Mouse (Mus musculus) cortical plate, adult 2 months (tissue): ENCODE measurements around the gene Sim1. TPM values are rescaled to one million over a fixed set of nuclear protein-coding genes. Genes with fewer than 3 reads are reported as not detected.

Source experiments
- H3K27ac ChIP-seq: fragments of 200-500 bp; 2 replicates; pipeline ENCODE4 v1.5.1; 2012; ENCODE audit warnings: low read length, control low read depth, inconsistent platforms; ENCODE audit not compliant: insufficient read depth
- H3K4me1 ChIP-seq: fragments of 200-500 bp; 2 replicates; pipeline ENCODE4 v1.6.1; 2011; ENCODE audit warnings: low read length; ENCODE audit not compliant: control insufficient read depth, insufficient read depth
- H3K4me3 ChIP-seq: fragments of 200-500 bp; 2 replicates; pipeline ENCODE4 v1.5.1; 2011; ENCODE audit warnings: mild to moderate bottlenecking, low read length, control low read depth; ENCODE audit not compliant: insufficient read depth
- CTCF ChIP-seq: fragments of 200-500 bp; IDR thresholded peaks from 2 replicates; pipeline ENCODE4 v1.5.1; 2011; ENCODE audit warnings: mild to moderate bottlenecking, control low read depth, low read length; ENCODE audit not compliant: insufficient read depth; ENCODE audit errors: extremely low read depth
- POLR2A ChIP-seq: fragments of 200-500 bp; IDR thresholded peaks from 2 replicates; pipeline ENCODE4 v1.6.1; 2011; ENCODE audit warnings: mild to moderate bottlenecking, low read length, control low read depth; ENCODE audit not compliant: insufficient read depth; ENCODE audit errors: extremely low read depth
- polyA plus RNA-seq: library from polyadenylated mRNA; depleted of rRNA; stranded (reverse); fragments of >200 nt; gene quantifications from 2 replicates; pipeline ENCODE4 v1.2.3, GENCODE M21; 2012

Gene Sim1
- polyA plus RNA-seq, 1 experiment = not detected

- TF ChIP-seq CTCF (no peak), POLR2A (no peak)
- Histone ChIP-seq H3K4me1 (no peaks in the 10 kb centered on the region), H3K4me3 (no peak overlapping the region), H3K27ac (no peak overlapping the region)
These were observed 41.1 kb downstream of the Sim1 start for GRCm38 (mm10) chr10:50935673-50936072.

DNA sequence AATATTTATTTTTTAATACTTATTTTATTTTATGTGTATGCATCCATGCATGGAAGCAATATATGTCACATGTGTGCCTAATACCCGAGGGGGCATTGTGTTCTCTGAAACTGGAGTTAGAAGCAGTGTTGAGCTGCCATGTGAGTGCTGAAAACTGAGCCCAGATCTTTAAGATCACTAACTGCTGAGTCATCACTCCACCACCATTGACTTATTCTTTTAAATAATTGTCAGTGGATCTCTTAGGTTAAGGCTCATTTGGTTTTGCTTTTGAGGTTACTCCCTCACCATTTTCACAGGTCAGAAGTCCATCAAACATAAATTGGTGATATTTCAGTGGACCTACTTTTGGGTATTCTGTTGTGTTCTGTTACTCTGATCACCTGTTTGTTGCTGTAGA, 79.1 kb downstream of the Sim1 start:
- no peak overlapping the region for H3K27ac ChIP-seq
- H3K4me1 ChIP-seq = no peaks in the 10 kb centered on the region
- no peak for TF ChIP-seq CTCF
- no peak for TF ChIP-seq POLR2A
- no peak overlapping the region for H3K4me3 ChIP-seq

- H3K4me1 ChIP-seq = no peaks in the 10 kb centered on the region
- no peak overlapping the region for H3K27ac ChIP-seq
- no peak overlapping the region for H3K4me3 ChIP-seq
- TF ChIP-seq CTCF (no peak), POLR2A (no peak)
These were observed 87.3 kb downstream of the Sim1 start for GRCm38 (mm10) chr10:50981849-50982248.

- H3K4me3 ChIP-seq = no peak overlapping the region
- no peak overlapping the region for H3K27ac ChIP-seq
- TF ChIP-seq CTCF (no peak), POLR2A (no peak)
- H3K4me1 ChIP-seq = no peaks in the 10 kb centered on the region
These were observed 89.1 kb downstream of the Sim1 start for GRCm38 (mm10) chr10:50983620-50984019.

- Histone ChIP-seq H3K4me1 (no peaks in the 10 kb centered on the region), H3K4me3 (no peak overlapping the region), H3K27ac (no peak overlapping the region)
- TF ChIP-seq POLR2A (no peak), CTCF (no peak)
These were observed 113.2 kb downstream of the Sim1 start for GRCm38 (mm10) chr10:51007798-51008197.

- Histone ChIP-seq H3K27ac (no peak overlapping the region), H3K4me3 (no peak overlapping the region), H3K4me1 (no peaks in the 10 kb centered on the region)
- no peak for TF ChIP-seq CTCF
- TF ChIP-seq POLR2A = no peak
These were observed 117.0 kb downstream of the Sim1 start for GRCm38 (mm10) chr10:51011391-51012150.

DNA sequence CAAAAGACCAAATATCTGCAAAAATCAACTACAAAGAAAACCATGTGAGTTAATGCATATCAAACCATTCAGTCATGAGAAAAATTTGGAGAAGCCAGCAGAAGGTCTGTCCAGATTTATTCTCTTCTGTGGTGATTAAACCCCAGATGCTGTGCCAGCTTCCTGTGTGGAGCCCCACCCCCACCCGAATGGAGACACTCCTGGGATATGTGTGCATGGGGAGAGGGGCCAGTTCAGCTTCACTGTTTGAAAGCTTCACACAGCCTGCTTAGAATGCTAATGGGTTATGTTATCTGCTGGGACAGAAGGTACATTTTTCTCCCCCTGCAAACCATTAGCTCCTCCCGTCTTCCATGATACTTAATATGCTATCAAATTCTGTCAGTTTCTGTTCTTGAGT, 120.3 kb downstream of the Sim1 start:
- H3K4me1 ChIP-seq = no peaks in the 10 kb centered on the region
- TF ChIP-seq POLR2A = no peak
- TF ChIP-seq CTCF = no peak
- H3K4me3 ChIP-seq = no peak overlapping the region
- H3K27ac ChIP-seq = no peak overlapping the region

DNA sequence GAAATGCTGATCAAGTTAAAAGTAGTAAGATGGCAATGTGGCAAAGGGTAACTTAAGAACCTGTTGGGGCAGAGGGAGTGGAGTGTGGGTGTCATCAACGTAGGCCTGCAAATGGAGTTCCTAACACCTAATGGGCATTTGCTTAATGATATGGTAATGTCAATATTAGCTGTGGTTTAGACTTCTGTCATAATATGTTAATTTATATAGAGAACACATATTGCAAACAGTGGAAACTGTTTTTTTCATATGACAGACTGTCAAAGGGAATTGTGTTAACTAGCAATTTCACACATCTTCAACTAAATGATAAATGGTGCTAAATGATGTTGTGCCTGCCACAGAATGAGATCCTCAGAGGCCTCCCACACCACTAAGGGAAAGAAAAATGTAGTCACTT, 120.8 kb downstream of the Sim1 start:
- Histone ChIP-seq H3K27ac (no peak overlapping the region), H3K4me1 (no peaks in the 10 kb centered on the region), H3K4me3 (no peak overlapping the region)
- TF ChIP-seq POLR2A (no peak), CTCF (no peak)

- no peaks in the 10 kb centered on the region for H3K4me1 ChIP-seq
- TF ChIP-seq CTCF (no peak), POLR2A (no peak)
- H3K27ac ChIP-seq = no peak overlapping the region
- H3K4me3 ChIP-seq = no peak overlapping the region
These were observed 129.0 kb downstream of the Sim1 start for GRCm38 (mm10) chr10:51023308-51024279.
